Mouse (Mus musculus): ENCODE data around the gene Rubcn.

DNA sequence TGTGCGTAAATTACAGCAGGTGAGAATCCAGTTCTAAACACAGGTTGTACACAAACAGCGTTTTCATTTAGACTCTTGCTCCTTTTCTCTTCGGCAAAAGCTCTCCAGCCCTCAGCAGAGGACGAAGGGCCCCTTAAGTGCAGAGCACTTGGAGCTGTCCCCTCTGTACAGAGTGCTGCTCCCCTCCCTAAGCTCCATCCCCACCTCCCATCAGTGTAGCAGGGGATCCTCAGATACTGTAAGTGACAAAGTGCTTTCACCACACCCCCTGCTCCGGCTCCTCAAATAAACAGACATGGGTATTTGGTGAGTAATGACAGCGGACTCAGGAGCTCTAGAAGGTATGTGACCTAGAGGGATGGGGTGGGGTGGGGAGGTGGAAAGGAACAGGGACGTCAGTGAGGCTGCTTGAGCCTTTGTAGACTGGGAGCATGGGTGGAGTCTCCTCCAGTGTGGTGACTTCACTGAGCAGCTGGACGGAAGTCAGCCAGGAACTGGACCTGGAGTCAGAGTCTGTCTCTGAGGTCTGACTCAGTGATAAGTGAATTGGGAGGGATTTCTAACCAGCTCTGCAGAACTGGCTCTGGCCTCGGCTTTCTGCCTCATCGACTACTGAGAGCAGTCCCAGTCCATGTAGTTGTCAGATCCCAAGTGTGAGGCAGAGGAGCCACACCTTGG lies 55.7 kb downstream of the Rubcn start:
- TF ChIP-seq CTCF (IDR thresholded peaks at IDR 0.05; ENCODE audit: low read depth, low read length) (no peak), POLR2A (IDR thresholded peaks at IDR 0.05; ENCODE audit: borderline replicate concordance, low read depth, low read length) (no peak)
